Mouse (Mus musculus): ENCODE results near the gene Ptprd. TPM values are rescaled to one million over a fixed set of nuclear protein-coding genes. Genes with fewer than 3 reads are reported as not detected.

Gene Ptprd
- total and polyA plus RNA-seq, 2 experiments from 2014 or later = 5.6 to 23.3 TPM

GRCm38 (mm10) chr4:76889669-76890068 lies 1322.1 kb downstream of the Ptprd start:
- Histone ChIP-seq H3K4me2 (ENCODE audit: low read depth, low read length) (no peak overlapping the region), H3K27ac (ENCODE audit: low read depth) (no peak overlapping the region), H3K4me1 (ENCODE audit: control insufficient read depth, insufficient read depth) (no peaks in the 10 kb centered on the region), H3K9me3 (replicated peaks; ENCODE audit: control insufficient read depth, low read length) (no peaks in the 10 kb centered on the region), H3K9ac (replicated peaks; ENCODE audit: low read depth, low read length) (no peak overlapping the region), H3K27me3 (ENCODE audit: control insufficient read depth, insufficient read depth, low read length) (no peaks in the 10 kb centered on the region), H3K4me3 (ENCODE audit: low read depth, low read length) (no peak overlapping the region), H3K36me3 (replicated peaks; ENCODE audit: control insufficient read depth, insufficient read depth, low read length) (no peaks in the 10 kb centered on the region)
- 64% methylated on average over 1 of the region's 1 CpGs for WGBS
- no peak for ATAC-seq (ENCODE audit: insufficient read depth, low read depth)
- DNase-seq (ENCODE audit: low spot score) = no peak
- TF ChIP-seq EP300 (IDR thresholded peaks at IDR 0.05; ENCODE audit: low read depth) = no peak
- TF ChIP-seq CTCF (IDR thresholded peaks at IDR 0.05; ENCODE audit: low read depth) = no peak

GRCm38 (mm10) chr4:76881610-76882009 lies 1330.2 kb downstream of the Ptprd start:
- Histone ChIP-seq H3K9me3 (replicated peaks; ENCODE audit: control insufficient read depth, low read length) (no peaks in the 10 kb centered on the region), H3K36me3 (replicated peaks; ENCODE audit: control insufficient read depth, insufficient read depth, low read length) (no peaks in the 10 kb centered on the region), H3K4me1 (ENCODE audit: control insufficient read depth, insufficient read depth) (no peaks in the 10 kb centered on the region), H3K4me2 (ENCODE audit: low read depth, low read length) (no peak overlapping the region), H3K4me3 (ENCODE audit: low read depth, low read length) (no peak overlapping the region), H3K27me3 (ENCODE audit: control insufficient read depth, insufficient read depth, low read length) (no peaks in the 10 kb centered on the region), H3K27ac (ENCODE audit: low read depth) (no peak overlapping the region), H3K9ac (replicated peaks; ENCODE audit: low read depth, low read length) (no peak overlapping the region)
- ATAC-seq (ENCODE audit: insufficient read depth, low read depth) (no peak), DNase-seq (ENCODE audit: low spot score) (no peak)
- TF ChIP-seq EP300 (IDR thresholded peaks at IDR 0.05; ENCODE audit: low read depth) (no peak), CTCF (IDR thresholded peaks at IDR 0.05; ENCODE audit: low read depth) (no peak)
- WGBS = 72% methylated on average over 3 of the region's 3 CpGs

- no peaks in the 10 kb centered on the region for H3K27me3 ChIP-seq (ENCODE audit: control insufficient read depth, insufficient read depth, low read length)
- 66% methylated on average over 1 of the region's 1 CpGs for WGBS
- no peak for ATAC-seq (ENCODE audit: insufficient read depth, low read depth)
Measured at GRCm38 (mm10) chr4:76870971-76871370, 1340.8 kb downstream of the Ptprd start.

GRCm38 (mm10) chr4:76865585-76865984 lies 1346.2 kb downstream of the Ptprd start:
- no peaks in the 10 kb centered on the region for H3K9me3 ChIP-seq (replicated peaks; ENCODE audit: control insufficient read depth, low read length)
- no peaks in the 10 kb centered on the region for H3K36me3 ChIP-seq (replicated peaks; ENCODE audit: control insufficient read depth, insufficient read depth, low read length)
- H3K4me1 ChIP-seq (ENCODE audit: control insufficient read depth, insufficient read depth) = no peaks in the 10 kb centered on the region
- H3K9ac ChIP-seq (replicated peaks; ENCODE audit: low read depth, low read length) = no peak overlapping the region
- no peak overlapping the region for H3K27ac ChIP-seq (ENCODE audit: low read depth)
- 66% methylated on average over 3 of the region's 3 CpGs for WGBS
- H3K4me2 ChIP-seq (ENCODE audit: low read depth, low read length) = no peak overlapping the region
- H3K27me3 ChIP-seq (ENCODE audit: control insufficient read depth, insufficient read depth, low read length) = no peaks in the 10 kb centered on the region
- no peak for ATAC-seq (ENCODE audit: insufficient read depth, low read depth)
- H3K4me3 ChIP-seq (ENCODE audit: low read depth, low read length) = no peak overlapping the region
- DNase-seq (ENCODE audit: low spot score) = no peak
- no peak for TF ChIP-seq EP300 (IDR thresholded peaks at IDR 0.05; ENCODE audit: low read depth)
- TF ChIP-seq CTCF (IDR thresholded peaks at IDR 0.05; ENCODE audit: low read depth) = no peak

More at GRCm38 (mm10) chr4:76870971-76871370, 1340.8 kb downstream of the Ptprd start:
- Histone ChIP-seq H3K9ac (replicated peaks; ENCODE audit: low read depth, low read length) (no peak overlapping the region), H3K36me3 (replicated peaks; ENCODE audit: control insufficient read depth, insufficient read depth, low read length) (no peaks in the 10 kb centered on the region), H3K27ac (ENCODE audit: low read depth) (no peak overlapping the region), H3K4me1 (ENCODE audit: control insufficient read depth, insufficient read depth) (no peaks in the 10 kb centered on the region), H3K4me2 (ENCODE audit: low read depth, low read length) (no peak overlapping the region), H3K9me3 (replicated peaks; ENCODE audit: control insufficient read depth, low read length) (no peaks in the 10 kb centered on the region), H3K4me3 (ENCODE audit: low read depth, low read length) (no peak overlapping the region)
- TF ChIP-seq CTCF (IDR thresholded peaks at IDR 0.05; ENCODE audit: low read depth) = no peak
- TF ChIP-seq EP300 (IDR thresholded peaks at IDR 0.05; ENCODE audit: low read depth) = no peak
- no peak for DNase-seq (ENCODE audit: low spot score)

GRCm38 (mm10) chr4:76846265-76846664 lies 1365.5 kb downstream of the Ptprd start:
- H3K36me3 ChIP-seq (replicated peaks; ENCODE audit: control insufficient read depth, insufficient read depth, low read length) = no peaks in the 10 kb centered on the region
- H3K9ac ChIP-seq (replicated peaks; ENCODE audit: low read depth, low read length) = no peak overlapping the region
- TF ChIP-seq EP300 (IDR thresholded peaks at IDR 0.05; ENCODE audit: low read depth) = no peak
- no peak for TF ChIP-seq CTCF (IDR thresholded peaks at IDR 0.05; ENCODE audit: low read depth)
- ATAC-seq (ENCODE audit: insufficient read depth, low read depth) (no peak), DNase-seq (ENCODE audit: low spot score) (no peak)
- no peak overlapping the region for H3K27ac ChIP-seq (ENCODE audit: low read depth)
- H3K4me1 ChIP-seq (ENCODE audit: control insufficient read depth, insufficient read depth) = no peaks in the 10 kb centered on the region
- no peak overlapping the region for H3K4me3 ChIP-seq (ENCODE audit: low read depth, low read length)
- no peak overlapping the region for H3K4me2 ChIP-seq (ENCODE audit: low read depth, low read length)
- no peaks in the 10 kb centered on the region for H3K9me3 ChIP-seq (replicated peaks; ENCODE audit: control insufficient read depth, low read length)
- H3K27me3 ChIP-seq (ENCODE audit: control insufficient read depth, insufficient read depth, low read length) = no peaks in the 10 kb centered on the region
- 75% methylated on average over 7 of the region's 7 CpGs for WGBS

GRCm38 (mm10) chr4:76839016-76839415 lies 1372.7 kb downstream of the Ptprd start:
- H3K4me1 ChIP-seq (ENCODE audit: control insufficient read depth, insufficient read depth) = no peaks in the 10 kb centered on the region
- no peak overlapping the region for H3K27ac ChIP-seq (ENCODE audit: low read depth)
- 65% methylated on average over 1 of the region's 1 CpGs for WGBS
- no peaks in the 10 kb centered on the region for H3K27me3 ChIP-seq (ENCODE audit: control insufficient read depth, insufficient read depth, low read length)
- H3K36me3 ChIP-seq (replicated peaks; ENCODE audit: control insufficient read depth, insufficient read depth, low read length) = no peaks in the 10 kb centered on the region
- H3K9me3 ChIP-seq (replicated peaks; ENCODE audit: control insufficient read depth, low read length) = no peaks in the 10 kb centered on the region
- H3K4me2 ChIP-seq (ENCODE audit: low read depth, low read length) = no peak overlapping the region
- no peak overlapping the region for H3K9ac ChIP-seq (replicated peaks; ENCODE audit: low read depth, low read length)
- DNase-seq (ENCODE audit: low spot score) (no peak), ATAC-seq (ENCODE audit: insufficient read depth, low read depth) (no peak)
- H3K4me3 ChIP-seq (ENCODE audit: low read depth, low read length) = no peak overlapping the region
- TF ChIP-seq EP300 (IDR thresholded peaks at IDR 0.05; ENCODE audit: low read depth) = no peak
